Mouse (Mus musculus) C2C12 (cell line): ENCODE data around the gene Fcgbp.

ENCODE experiments used
- CEBPB ChIP-seq: IDR thresholded peaks from one replicate; pipeline ENCODE4 v1.6.1; 2011; ENCODE audit warnings: low read depth, mild to moderate bottlenecking, control low read depth, moderate library complexity
- CTCF ChIP-seq: IDR thresholded peaks from one replicate; pipeline ENCODE4 v1.5.1; 2011; ENCODE audit not compliant: control insufficient read depth, insufficient read depth, insufficient read length
- USF1 ChIP-seq: IDR thresholded peaks from one replicate; pipeline ENCODE4 v1.6.1; 2011; ENCODE audit warnings: low read depth, mild to moderate bottlenecking, control low read depth, moderate library complexity

GRCm38 (mm10) chr7:28106241-28106640 lies 35.2 kb downstream of the Fcgbp start:
- TF ChIP-seq CTCF (no peak), USF1 (no peak), CEBPB (no peak)
